Mouse (Mus musculus): ENCODE results near the gene Zkscan2. TPM values are rescaled to one million over a fixed set of nuclear protein-coding genes. Genes with fewer than 3 reads are reported as not detected.

The Zkscan2 gene
- total RNA-seq, 2 experiments from 2014 or later = 0.96 to 1.0 TPM

- DNase-seq (ENCODE audit: low spot score in 2 of 2) = no peak
Observed at GRCm38 (mm10) chr7:123448794-123449193, 51.5 kb downstream of the Zkscan2 start.

GRCm38 (mm10) chr7:123442079-123442478 lies 58.2 kb downstream of the Zkscan2 start:
- no peak for DNase-seq (ENCODE audit: low spot score in 2 of 2)

- DNase-seq (ENCODE audit: low spot score in 2 of 2) = no peak
Observed at GRCm38 (mm10) chr7:123431206-123431605, 69.0 kb downstream of the Zkscan2 start.

GRCm38 (mm10) chr7:123430411-123430705 lies 69.9 kb downstream of the Zkscan2 start:
- DNase-seq (ENCODE audit: low spot score in 2 of 2) = peak; percentile 29 to 42

- no peak for DNase-seq (ENCODE audit: low spot score in 2 of 2)
Observed at GRCm38 (mm10) chr7:123429624-123430410, 70.4 kb downstream of the Zkscan2 start.

Other genes with a start within 250 kb of the Zkscan2 start
- 10 to 100 TPM; 25.9 to 26.6 TPM for gene Lcmt1, start 130.7 kb downstream of the Zkscan2 start, total RNA-seq (2021)
- gene Arhgap17, start 130.5 kb downstream of the Zkscan2 start, total RNA-seq (2021) = 10 to 100 TPM; 35.6 to 51.9 TPM
- gene Aqp8, start 38.2 kb downstream of the Zkscan2 start, total RNA-seq (2021) = not detected

Measured in adrenal gland, adult 18-20 months (tissue).